Mouse (Mus musculus) lung, adult 2 months (tissue): ENCODE measurements at regions not wholly inside any gene's neighbourhood (a gene's known extent, or its start where the extent isn't known, plus 50 kb on each side); places are given as distances from the start of the nearest gene placed in this dataset.

Source experiments
- DNase-seq: peaks from one replicate; pipeline ENCODE4 v3.0.0; 2022
- H3K4me1 ChIP-seq: fragments of 200-500 bp; 2 replicates; pipeline ENCODE4 v1.6.1; 2011; ENCODE audit warnings: low read length; ENCODE audit not compliant: control insufficient read depth, insufficient read depth
- H3K4me3 ChIP-seq: fragments of 200-500 bp; replicated peaks from 2 replicates; pipeline ENCODE3; 2011; ENCODE audit warnings: low read depth, mild to moderate bottlenecking, control low read depth, low read length; ENCODE audit errors: extremely low read depth
- CTCF ChIP-seq: fragments of 200-500 bp; IDR thresholded peaks from 2 replicates; pipeline ENCODE4 v1.5.1; 2011; ENCODE audit warnings: mild to moderate bottlenecking, low read length, control low read depth; ENCODE audit not compliant: insufficient read depth
- POLR2A ChIP-seq: fragments of 200-500 bp; IDR thresholded peaks from 2 replicates; pipeline ENCODE4 v1.6.1; 2011; ENCODE audit warnings: low read depth, mild to moderate bottlenecking, control low read depth, low read length, borderline replicate concordance; ENCODE audit errors: extremely low read depth
- WGBS: fragments of 180-500 bp; shearing (Covaris S2); methylation state at CpG from one replicate; pipeline ENCODE4 v1.1.7; 2018; 5-methylcytosine and 5-hydroxymethylcytosine counted together

- TF ChIP-seq CTCF: no peak
- TF ChIP-seq POLR2A: no peak
- WGBS: 96% methylated on average over 1 of the region's 1 CpGs
- Histone ChIP-seq H3K4me3 (no peak overlapping the region), H3K4me1 (no peaks in the 10 kb centered on the region)
- DNase-seq: no peak
These were observed 123.6 kb upstream of the Hey2 start for GRCm38 (mm10) chr10:30966176-30966575.

DNA sequence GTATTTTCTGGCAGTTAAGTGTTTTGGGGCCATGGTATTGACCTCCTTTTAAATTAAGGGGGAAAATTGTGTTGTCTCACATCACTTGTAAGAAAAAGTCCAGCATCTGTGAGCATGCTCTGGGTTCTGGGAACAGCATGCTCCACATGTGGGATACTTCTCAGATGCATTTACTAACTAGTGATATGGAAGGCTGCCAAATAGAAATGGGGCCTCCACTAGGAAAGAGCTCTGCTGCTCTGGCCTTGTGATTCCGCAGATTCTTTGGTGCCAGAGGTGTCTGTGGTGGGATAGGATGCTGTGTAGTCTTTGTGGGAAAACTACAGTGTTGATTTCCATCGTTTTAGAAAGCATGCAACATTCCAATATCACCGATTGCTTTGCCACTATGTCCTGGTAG, 111.2 kb upstream of the Hey2 start:
- TF ChIP-seq POLR2A: no peak
- TF ChIP-seq CTCF: no peak
- 66% methylated on average over 3 of the region's 3 CpGs for WGBS
- DNase-seq: no peak
- H3K4me1 ChIP-seq: no peaks in the 10 kb centered on the region
- H3K4me3 ChIP-seq: no peak overlapping the region

GRCm38 (mm10) chr10:30952410-30952809, 109.8 kb upstream of the Hey2 start:
- DNase-seq: no peak
- Histone ChIP-seq H3K4me3 (no peak overlapping the region), H3K4me1 (no peaks in the 10 kb centered on the region)
- TF ChIP-seq CTCF (no peak), POLR2A (no peak)
- WGBS: 58% methylated on average over 2 of the region's 2 CpGs

DNA sequence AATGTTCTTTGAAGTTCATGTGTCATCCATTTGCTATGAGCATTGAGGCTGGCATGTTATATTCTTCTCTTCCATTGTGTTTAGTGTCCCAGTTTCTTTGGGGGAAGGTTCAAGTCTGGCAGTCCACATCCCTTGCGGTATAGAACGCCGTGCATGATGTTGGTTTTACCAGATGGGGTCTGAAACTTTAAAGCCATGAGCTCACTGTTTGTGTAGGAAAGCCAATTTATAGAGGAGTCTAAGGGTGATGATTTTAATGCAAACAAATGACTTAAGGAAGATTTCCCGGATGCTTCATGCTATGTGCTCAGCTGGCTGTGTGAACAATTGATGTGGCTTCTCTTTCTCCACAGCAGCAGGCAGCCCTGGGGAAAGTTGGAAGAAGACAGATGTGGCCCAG, 104.0 kb upstream of the Hey2 start:
- Histone ChIP-seq H3K4me1 (no peaks in the 10 kb centered on the region), H3K4me3 (no peak overlapping the region)
- WGBS: 72% methylated on average over 4 of the region's 4 CpGs
- DNase-seq: no peak
- TF ChIP-seq CTCF: no peak

- WGBS: 79% methylated on average over 3 of the region's 3 CpGs
- no peak for DNase-seq
- H3K4me3 ChIP-seq: no peak overlapping the region
- TF ChIP-seq CTCF (no peak), POLR2A (no peak)
- H3K4me1 ChIP-seq: no peaks in the 10 kb centered on the region
These were observed 75.9 kb upstream of the Hey2 start for GRCm38 (mm10) chr10:30918322-30918988.

DNA sequence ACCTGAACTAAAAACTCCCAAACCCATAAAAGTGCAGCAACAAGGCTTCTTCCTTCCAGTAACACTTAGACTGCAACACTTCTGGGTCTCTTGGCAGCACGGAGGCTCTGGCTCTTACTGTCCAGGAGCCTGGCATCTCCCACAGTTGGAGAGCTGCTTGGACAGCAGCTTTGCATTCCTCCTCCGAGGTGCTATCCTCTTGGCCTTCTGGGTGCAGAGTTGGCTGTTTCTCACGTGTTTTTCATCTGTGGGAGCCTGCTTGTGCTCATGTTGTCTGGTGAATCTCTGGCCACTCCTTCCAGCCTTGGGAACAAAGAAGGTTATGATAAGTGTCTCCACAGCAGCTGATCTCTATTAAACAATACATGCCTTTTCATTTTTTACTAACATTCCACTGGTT, 51.2 kb upstream of the Hey2 start:
- Histone ChIP-seq H3K4me3 (no peak overlapping the region), H3K4me1 (no peaks in the 10 kb centered on the region)
- 27% methylated on average over 3 of the region's 3 CpGs for WGBS
- DNase-seq: no peak
- TF ChIP-seq POLR2A (no peak), CTCF (no peak)
